Mouse (Mus musculus) lung, postnatal 14 days (tissue): ENCODE measurements around the gene Gbp5.
"Not testable (repeated sequence)": the region's sequence is repeated elsewhere in the genome, so short reads cannot be mapped to it uniquely, and the experiment has no call there.

Source experiments
- DNase-seq: peaks from one replicate; pipeline ENCODE4 v3.0.0; 2021

Gbp5 gene

DNA sequence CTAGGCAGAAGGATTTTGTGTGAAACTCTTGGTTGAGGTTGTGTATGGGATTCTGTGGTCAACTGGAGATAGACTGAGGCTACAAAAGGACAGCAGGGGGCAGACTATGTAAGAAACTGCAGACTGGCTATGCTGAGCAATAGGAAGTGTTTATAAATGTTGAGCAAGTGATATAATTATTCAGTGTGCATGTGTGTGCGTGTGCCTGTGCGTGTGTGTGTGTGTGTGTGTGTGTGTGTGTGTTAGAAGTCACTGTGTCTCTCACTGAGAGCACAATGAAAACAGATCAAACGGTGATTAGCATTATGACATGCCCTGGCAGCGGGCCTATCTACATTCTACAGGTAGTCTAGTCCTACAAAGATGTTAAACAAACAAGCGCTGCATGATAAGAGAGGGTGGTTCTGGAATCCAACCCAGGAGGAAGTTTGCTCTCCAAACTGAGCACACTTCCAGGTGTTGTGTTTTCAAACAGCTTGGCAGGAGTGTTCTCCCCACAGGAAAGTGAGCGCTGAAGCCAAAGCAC is at the start of gene Gbp5:
Gbp5 (plus strand) TSS at position 443 of the 526 bp plus-strand sequence.
- DNase-seq = peak; percentile 93

DNA sequence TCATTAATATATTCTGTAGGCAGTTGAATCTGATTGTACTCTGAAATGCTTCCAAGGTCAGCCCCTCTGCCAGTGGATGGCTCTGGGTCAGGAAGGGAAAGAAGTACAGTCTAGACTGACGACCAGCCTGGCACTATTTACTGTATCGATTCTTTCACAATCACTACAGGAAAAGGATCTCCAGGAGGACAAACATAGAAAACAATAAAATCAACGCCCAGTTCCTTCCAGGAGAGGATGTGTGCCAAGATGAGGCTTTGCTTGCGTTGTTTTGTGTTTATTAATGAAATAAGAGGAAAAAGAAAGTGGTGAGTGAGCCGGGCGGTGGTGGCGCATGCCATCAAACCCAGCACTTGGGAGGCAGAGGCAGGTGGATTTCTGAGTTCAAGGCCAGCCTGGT is 39.6 kb upstream of the Gbp5 start:
- DNase-seq = peak; percentile 15

DNA sequence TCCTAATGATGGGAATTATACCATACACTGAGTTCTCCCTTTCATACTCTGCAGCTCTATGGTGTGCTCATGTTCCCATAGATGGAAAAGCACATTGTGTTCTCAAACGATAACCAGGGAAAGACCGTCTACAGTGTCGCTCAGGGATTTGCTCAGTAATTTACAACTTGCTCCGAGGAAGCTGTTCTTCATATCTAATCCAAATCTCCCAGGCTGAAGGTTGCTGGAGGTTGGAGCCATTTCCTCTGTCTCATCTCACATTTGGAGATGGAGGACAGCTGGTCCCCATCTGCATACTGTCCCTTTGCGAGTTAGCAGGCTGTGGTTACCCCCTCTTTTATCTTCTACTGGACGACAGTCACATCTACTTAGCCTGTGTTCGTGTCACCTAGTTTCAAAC is 34.5 kb upstream of the Gbp5 start:
- no peak for DNase-seq

DNA sequence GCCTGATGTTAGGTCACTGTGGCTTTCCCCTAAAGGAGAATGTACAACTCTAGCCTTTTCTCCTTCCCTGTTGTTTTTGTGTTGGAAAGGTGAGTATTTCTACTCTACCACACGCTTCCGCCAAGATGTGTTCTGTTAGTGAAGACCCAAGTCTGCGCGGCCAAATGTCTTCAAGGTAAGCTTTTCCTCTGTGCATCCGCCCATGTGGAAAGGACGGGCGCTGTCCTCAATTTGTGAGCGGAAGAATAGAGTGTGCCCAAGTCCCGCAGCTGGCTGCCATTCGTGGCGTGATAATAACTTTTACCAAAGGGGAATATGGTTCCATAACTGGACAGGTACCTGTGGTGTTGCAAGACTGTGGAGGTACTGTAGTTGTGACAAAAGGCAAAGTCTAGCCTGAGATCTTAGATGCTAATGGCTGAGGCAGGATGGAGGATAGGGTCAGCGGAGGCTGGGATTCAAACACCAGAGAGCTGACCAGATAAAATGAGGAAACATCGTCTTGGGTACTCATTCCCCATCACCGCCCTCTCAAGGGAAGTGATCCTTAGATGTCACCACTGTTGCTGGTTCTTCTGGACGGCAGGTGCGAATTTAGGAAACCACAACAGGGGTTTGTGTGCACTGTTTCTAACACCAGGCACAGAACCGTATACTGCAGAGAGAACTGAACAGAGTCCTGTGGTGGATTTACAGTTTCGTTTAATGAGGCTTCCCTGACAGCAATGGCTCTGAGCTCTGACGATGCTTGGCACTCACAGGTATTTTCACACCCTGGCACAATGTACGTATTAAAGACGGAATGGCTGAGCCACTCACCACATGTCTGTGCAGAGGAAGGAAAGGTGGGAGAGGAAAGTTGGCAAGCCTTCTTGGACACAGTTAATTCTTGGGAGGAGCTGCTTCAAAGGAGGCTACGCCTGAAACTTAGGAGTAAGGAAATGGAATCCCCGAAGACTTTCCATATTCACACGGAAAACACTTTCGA is 30.7 kb upstream of the Gbp5 start:
- DNase-seq = no peak

DNA sequence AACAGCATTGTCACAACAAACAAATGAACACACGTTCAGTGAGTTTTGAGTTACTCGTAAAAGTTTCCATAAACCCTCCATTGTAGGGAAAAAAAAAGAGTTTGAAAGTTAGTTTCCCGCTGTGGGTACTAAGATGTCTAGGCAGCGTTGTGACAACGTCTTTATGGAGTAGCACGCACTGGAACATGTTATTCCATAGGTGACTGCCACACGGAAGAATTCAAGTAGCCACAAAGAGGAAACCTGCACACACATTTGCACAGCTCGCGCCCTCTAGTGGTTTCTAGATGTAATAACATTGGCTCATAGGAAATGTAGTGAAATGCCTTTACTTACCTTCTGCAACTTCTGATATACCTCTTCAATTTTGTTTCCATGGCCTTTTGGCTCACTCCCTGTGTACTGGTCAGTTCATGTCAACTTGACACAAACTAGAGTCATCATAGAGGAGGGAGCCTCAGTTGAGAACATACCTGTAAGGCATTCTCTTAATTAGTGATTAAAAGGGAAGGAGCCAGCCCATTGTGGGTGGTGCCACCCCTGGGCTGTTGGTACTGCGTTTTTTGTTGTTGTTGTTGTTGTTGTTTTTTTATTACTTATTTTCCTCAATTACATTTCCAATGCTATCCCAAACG is 19.3 kb upstream of the Gbp5 start:
- DNase-seq = no peak

DNA sequence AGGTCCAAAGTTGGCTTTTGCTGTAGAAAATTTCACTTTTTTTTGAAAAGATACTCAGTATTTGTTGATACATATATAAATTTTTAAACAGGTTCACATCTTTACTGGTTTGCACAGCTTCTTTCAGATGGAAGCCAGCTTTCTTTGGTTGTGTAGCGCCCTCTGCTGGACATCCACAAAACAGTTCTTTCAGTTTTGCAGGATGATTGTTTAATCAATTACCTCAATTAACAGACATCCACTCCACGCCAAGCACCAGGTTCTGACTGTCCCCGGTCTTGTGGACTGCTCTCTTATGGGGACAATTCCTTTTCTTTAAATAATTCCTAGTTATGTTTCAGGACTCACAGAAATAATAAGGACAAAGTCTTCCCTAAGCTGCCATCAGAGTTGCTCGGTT is 17.9 kb upstream of the Gbp5 start:
- peak; percentile 70 for DNase-seq

DNA sequence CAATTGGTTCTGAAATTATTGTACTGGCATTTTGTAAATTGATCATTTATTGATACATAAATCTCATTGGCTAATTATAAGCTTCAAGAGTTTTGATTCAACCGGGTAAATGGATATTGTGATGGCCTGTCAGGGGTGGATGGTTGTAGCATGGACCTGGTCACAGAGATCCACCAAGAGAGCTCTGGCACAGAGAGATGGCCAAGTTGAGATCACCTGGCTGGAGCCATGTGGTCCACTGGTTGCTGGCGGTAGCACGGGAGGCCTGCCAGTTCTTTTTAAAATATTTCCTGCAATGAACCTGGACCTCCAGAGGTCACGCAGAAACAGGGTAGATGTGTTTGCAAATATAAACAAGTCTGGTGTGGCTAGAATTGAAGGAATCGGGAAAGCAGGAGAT is 15.9 kb upstream of the Gbp5 start:
- DNase-seq = no peak

DNA sequence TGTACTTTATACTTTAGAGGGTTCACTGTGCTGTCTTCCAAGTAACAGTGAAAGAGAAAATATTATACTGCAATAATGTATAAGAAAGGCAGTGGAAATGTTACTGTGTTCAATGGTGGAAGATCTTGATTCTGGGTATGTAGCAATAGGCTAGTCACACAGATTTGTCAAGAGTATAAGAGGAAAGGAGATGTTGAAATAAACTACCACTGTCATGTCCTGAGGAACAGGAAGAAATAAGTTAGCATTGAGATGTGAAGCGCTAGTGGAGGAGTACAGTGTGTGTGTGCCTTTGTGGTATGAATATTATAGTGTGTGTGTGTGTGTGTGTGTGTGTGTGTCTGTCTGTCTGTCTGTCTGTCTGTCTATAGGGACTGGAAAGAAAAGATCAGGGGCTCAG is 15.4 kb upstream of the Gbp5 start:
- DNase-seq = no peak

- peak; percentile 86 for DNase-seq
Observed at GRCm38 (mm10) chr3:142490465-142490864, 3.3 kb upstream of the Gbp5 start.

DNA sequence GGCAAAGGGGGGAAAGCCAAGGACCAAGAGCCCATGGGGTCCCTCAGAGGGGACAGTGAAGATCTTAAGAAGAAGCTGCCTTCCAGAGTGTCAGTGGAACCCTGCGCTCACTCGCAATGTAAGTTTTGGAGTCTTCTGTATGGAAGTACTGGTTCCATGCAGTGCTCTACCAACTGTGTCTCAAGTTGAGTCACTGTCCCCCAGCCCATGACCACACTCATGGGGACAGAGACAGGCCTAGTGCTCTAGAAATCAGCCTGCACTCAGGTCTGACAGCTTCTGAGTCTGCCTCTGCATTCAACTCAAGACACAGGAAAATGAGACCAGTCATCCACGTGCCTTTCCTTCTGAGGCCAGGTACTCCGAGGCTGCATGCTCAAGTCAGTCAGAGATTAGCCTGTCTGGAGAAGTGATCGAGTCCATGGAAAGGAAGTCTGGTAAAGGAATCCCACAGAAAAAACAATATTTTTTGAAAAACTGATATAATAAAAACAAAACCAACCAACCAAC is 1.4 kb downstream of the Gbp5 start:
- DNase-seq = no peak

GRCm38 (mm10) chr3:142496113-142497101 is 2.6 kb downstream of the Gbp5 start:
- peak; percentile 27 for DNase-seq

- no peak for DNase-seq
Observed at GRCm38 (mm10) chr3:142497123-142497841, 3.5 kb downstream of the Gbp5 start.

- no peak for DNase-seq
Observed at GRCm38 (mm10) chr3:142498941-142499340, 5.2 kb downstream of the Gbp5 start.

DNA sequence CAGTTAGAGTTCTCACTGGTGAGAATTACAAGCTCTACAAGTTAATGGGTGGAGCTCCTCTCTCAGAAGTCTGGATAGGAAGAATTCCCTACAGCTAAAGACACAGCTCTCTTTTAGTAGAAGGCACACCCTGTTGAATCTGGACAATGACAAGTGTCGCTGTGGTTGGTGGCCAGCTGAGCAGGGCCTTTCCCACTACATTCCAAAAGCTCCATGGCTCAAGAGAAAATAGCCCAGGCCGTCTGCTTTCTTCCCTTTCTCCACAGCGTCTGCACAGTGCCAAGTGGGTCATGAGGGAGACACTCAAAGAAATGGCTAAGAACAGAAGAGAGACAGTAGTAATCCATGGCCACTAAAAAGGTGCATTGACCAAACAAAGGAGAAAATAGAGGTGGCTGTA is 34.3 kb downstream of the Gbp5 start:
- no peak for DNase-seq

- DNase-seq = no peak
Observed at GRCm38 (mm10) chr3:142529597-142529996, 35.8 kb downstream of the Gbp5 start.

- peak; percentile 63 for DNase-seq
Observed at GRCm38 (mm10) chr3:142530087-142530953, 36.5 kb downstream of the Gbp5 start, which contains the start of gene Gbp7. TSS of gene Gbp7 (plus strand) at chr3:142530342.

DNA sequence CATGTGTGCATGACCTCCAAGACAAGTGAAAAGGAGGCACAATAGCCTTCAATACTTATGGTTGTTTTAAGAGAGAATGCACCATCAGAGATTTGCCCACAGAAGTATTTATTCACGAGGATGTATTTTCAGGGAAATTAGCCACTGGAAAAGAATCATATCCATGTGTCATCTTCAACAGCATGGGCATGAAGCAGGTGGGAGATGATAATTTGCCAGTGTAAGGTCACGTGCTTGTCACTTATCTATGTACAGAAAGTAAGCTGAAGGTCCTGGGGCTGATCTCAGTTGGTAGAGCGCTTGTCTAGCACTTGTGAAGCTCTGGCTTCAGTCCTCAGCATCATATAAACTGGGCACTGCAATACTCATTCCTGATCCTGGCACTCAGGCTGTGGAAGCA is 37.8 kb downstream of the Gbp5 start:
- DNase-seq = no peak

DNA sequence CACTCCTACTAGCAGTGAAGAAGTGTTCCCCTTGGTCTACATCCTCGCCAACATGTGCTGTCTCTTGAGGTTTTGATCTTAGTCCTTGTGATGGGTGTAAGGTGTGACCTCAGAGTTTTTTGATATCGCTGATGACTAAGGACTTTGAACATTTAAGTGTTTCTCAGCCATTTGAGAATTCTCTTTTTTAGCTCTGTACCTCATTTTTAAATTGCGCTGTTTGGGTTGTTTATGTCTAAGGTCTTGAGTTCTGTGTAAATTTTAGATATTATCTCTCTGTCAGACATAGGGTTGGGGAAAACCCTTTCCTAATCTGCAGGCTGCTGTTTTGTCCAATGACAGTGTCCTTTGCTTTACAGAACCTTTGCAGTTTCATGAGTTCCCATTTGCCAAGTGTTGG is 39.4 kb downstream of the Gbp5 start:
- DNase-seq = no peak

DNA sequence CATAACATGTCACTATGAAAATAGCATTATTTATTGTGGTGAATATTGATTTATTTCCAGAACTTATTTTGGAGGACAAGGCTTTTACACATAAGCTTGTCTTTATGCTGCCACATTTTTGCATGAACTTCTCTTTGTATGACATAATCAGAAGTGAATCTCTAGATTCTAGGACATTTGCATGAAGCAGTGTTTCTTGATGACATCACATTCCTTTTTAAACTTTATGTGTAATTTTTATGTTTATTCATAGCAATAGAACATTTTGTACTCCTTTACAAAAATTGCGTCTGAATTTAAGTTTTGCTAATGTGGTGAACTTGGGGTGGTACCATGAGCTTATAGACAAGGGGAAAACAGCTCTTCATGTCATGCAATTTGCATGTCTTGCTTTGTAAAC is 41.9 kb downstream of the Gbp5 start:
- DNase-seq = no peak

DNA sequence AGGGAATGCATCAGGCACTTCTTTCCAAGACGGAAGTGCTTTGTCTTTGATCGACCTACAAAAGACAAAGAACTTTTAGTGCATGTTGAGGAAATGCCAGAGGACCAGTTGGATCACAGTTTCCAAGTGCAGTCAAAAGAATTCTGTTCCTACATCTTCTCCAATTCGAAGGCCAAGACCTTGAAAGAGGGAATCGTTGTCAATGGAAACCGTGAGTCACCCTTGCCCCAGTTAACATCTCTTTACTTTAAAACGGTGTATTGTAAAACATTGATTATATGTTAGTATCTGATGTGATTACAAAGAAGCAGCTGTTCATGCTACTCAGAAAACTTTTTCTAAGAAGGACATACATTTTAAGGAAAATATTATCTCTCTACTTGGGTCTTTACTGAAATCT is 47.6 kb downstream of the Gbp5 start:
- no peak for DNase-seq

DNA sequence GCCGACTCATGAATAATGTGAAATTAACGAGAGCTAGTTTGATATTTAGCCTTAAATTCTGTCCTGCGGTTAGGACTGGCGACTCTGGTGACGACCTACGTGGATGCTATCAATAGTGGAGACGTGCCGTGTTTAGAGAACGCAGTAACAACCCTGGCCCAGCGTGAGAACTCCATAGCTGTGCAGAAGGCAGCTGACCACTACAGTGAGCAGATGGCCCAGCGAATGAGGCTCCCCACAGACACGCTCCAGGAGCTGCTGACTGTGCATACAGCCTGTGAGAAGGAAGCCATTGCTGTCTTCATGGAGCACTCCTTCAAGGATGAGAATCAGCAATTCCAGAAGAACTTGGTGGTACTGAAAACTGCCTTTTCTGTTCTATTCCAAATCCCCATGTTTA is 49.0 kb downstream of the Gbp5 start:
- DNase-seq = not testable (repeated sequence)
